Mouse (Mus musculus): ENCODE data around the gene Csf3. TPM values are rescaled to one million over a fixed set of nuclear protein-coding genes. Genes with fewer than 3 reads are reported as not detected.
"Not testable (repeated sequence)": the region's sequence is repeated elsewhere in the genome, so short reads cannot be mapped to it uniquely, and the experiment has no call there.

Gene Csf3
- total RNA-seq, 2 experiments from 2014 or later = not detected

DNA sequence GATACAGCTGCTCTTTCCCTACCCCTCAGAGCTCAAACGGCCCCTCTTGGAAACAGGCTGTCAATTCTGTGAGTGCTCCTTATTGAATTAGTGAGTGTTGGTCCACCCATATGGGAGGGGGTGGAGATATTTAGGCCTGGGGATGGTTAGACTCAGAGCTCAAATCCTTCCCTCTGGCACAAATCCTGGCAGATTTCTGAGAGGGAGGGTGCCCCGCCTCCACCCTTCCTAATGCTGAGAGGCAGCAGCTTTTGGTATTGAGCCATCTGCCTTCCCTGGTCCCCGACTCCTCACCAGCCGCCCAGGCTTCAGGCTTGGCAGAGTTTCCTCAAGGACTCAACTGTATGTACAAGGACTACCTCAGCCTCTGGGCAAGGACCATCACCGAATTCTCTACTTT lies 30.1 kb downstream of the Csf3 start:
- DNase-seq = no peak

DNA sequence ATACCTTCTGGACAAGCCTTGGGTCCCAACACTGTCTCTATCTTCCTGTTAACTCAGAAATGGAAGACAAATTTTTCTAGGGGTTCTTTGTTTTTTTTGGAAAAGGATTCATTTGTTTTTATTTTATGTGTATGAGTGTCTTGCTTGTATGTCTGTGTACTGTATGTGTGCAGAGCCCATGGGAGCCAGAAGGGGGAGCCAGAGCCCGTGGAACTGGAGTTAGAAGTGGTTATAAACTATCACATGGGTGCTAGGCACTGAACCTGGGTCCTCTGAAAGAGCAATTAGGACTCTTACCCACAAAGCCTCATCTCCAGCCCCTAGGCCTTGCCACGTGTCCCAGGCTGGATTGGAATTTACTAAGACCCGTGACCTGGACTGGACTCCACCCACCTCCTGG lies 33.0 kb downstream of the Csf3 start:
- no peak for DNase-seq

DNA sequence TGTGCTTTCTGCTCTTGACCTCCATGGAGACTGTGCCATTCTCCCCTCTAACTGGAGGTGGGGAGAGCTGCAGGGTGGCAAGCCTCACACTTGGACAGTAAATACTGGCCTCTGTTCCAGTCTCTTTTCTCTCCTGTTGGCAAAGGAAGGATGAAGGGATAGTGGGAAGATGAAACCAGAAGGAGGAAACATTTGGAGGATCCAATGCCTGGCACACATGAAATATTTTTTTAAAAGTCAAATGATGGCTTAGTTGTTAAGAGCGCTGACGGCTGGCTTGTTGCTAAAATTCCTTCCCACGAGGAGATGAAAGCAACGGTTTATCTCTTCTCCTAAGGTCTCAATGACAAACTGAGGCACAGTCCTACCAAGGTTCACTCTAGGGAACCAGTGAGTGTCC lies 34.0 kb downstream of the Csf3 start:
- no peak for DNase-seq

DNA sequence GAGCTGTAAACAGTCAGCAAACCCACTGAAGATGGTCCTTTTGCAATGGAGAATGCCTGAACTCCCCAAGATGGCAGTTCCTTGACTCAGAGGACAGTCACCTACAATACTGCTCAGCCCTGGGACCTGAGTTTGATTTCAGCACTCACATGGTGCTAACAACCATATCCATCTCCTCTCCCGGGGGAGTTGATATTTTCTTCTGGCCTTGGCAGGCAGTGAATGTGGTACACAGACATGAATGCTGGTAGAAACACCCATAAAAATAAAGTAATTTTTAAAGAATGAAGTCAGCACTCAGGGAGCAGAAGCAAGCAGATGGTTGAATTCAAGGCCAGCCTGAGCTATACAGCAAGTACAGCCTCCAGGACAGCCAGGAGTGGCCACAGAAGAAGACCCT lies 35.1 kb downstream of the Csf3 start:
- no peak for DNase-seq

DNA sequence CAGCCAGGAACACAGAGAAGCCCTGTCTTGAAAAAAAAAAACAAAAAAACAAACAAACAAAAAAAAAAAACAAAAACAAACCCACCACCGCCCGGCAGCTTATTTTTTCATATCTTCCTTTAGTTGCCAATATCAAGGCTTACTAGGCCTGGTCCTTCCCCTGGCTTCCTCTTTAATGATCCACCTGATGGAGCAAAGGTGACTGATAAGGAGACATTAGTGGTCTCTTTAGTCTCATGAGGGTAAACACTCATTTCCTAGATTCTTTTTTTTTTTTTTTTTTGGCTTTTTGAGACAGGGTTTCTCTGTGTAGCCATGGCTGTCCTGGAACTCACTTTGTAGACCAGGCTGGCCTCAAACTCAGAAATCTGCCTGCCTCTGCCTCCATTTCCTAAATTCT lies 36.2 kb downstream of the Csf3 start:
- not testable (repeated sequence) for DNase-seq

DNA sequence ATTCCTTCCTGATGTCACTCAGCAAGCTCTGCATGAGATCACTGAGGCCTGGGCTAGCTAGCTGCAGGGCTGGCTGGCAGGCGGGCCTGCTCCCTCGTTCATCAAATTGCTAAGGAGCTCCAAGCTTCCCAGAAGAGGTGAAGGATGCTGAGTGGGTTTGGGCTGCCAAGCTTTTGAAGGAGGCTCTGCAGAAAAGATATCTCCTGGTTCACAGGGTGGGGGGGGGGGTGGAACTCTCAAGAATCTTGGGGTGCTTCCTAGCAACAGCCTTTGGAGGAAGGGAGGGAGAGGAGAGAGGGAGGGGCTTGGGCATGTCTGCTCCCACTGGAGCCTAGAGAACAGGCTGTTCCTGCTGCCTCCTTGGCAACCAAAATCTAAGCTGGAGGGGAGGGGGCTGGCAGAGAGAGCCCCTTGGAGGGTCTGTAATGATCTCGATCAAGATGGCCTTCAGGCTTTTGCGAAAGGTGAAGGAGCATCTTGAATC lies 37.4 kb downstream of the Csf3 start:
- peak in 1 of 2 experiments; percentile 59 for DNase-seq

DNA sequence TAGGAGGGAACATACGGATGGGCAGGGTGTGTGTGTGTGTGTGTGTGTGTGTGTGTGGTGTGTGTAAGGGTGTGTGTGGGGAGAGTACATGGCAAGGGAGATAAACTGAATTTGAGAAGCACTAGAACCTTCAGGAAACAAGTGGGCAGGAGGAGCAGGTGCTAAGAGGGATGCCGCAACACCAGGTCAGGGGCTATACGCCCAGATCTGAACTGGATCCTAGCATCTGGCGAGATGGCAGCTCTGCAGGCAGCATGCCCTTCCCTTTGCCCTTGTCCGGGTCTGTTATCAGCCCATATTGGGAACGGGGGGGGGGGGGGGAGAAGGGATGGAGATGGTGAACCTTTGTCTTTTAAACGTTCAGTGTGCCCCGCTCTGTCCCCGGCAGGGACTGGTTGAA lies 37.9 kb downstream of the Csf3 start:
- no peak for DNase-seq

DNA sequence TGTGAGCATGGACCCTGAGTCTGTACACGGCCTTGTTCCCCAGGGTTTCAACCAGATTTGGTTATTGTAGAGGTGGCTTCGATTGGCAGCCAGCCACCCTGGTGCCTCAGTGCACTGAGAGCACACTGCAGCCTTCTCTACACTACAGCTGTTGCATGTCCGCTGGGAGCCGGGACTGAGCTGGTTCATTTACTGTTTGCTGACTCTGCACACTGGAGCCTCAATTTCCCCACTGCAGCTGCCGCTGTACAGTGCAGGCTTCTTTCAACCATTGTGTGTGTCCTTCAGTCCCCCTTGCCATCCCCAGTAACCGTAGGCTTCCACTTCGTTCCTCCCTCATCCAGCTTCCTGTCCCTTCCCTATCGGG lies 38.9 kb downstream of the Csf3 start:
- no peak for DNase-seq

DNA sequence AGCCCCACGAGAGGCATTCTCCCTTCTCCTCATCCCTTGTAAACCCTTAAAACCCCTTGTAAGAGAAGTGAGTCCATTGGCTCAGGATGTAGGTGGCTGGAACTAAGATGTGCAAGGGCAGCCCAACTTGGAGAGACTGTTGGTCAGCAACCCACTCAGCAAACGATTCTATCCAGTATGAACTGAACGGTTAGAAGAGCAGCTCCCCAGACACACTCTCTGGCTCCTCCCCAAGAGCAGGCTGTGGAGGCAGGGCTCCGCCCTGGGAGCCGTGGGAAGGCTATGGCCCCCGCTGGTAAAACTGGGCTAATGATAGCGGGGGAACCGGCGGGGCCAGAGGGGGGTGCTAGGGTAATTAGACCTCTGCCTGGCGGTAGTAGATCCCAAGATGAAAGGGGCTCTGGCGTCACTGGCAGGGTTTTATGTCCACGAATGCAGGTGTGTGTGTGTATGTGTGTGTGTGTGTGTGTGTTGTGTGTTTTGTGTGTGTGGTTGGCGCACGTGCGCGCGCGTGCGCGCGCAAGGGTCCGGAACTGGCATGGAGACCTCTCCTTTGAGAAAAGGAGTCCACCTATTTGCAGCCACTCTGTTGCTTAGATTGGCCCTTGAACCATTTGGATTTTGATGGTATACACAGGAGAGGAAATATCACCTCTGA lies 39.5 kb downstream of the Csf3 start, which contains the start of gene Thra:
Thra (plus strand) TSS at position 246 of the 658 bp plus-strand sequence.
- peak; percentile 87 to 90 for DNase-seq

DNA sequence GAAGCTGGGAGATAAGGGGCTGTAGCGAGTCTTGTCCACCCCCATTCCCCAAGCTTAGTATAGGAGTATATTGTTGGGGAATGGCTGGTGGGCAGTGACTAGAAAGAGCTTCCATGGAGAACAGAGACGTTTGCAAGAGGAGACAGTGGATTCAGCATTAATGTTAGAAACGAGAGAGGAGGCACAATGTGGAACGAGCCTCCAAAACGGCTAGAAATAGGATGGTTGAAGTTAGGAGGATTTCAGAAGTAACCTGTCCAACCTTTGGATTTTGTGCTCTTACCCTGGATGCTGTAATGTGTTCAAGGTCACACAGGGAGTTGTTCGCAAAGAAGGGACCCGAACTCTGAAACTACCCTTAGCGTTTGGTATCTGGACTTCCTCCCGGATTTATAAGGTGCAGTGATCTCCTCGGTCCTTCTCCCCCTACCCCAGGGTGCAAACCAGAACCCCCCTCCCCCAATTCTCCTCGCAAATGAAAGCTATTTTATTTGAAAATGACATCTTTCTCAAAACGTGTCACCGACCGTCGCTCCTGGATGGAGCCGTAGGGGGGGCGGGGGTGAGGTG lies 40.1 kb downstream of the Csf3 start:
- DNase-seq = no peak

DNA sequence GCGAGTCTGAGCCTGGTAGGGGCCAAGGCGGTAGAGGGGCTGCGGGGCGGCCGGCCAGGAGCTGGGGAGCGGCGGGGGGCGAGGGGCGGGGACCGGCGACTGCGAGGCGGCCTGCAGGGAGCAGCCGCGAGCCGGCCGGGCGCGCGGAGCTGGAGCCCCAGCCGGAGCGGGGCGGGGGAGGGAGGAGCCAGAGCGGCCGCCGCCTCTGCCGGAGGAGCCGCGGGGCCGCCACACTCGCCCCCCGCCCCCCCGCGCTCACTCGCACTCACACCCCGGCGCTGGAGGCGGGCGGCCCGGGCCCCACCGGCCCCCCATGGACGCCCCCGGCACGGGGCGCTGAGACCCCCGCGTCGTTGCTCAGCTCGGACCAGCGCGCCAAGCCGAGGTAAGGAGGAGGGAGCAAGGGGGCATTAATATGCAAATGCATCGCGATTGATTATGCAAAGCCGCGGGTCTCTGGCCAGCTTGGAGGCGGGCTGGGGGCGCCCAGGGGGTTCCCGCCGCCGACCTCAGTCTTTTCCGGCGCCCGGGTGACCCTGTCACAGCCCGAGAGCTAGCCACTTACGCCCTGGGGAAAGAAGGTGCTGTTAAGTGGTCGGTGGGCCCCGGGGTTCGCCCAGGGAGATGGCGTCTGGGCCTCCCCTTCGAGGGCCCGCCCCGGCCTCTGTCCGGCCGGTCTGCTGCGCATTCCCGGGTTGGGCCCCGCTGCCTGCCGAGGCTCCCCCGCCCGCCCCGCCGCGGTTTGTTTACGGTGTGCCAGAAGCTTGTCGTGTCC lies 40.7 kb downstream of the Csf3 start:
- DNase-seq = peak; percentile 81 to 91

DNA sequence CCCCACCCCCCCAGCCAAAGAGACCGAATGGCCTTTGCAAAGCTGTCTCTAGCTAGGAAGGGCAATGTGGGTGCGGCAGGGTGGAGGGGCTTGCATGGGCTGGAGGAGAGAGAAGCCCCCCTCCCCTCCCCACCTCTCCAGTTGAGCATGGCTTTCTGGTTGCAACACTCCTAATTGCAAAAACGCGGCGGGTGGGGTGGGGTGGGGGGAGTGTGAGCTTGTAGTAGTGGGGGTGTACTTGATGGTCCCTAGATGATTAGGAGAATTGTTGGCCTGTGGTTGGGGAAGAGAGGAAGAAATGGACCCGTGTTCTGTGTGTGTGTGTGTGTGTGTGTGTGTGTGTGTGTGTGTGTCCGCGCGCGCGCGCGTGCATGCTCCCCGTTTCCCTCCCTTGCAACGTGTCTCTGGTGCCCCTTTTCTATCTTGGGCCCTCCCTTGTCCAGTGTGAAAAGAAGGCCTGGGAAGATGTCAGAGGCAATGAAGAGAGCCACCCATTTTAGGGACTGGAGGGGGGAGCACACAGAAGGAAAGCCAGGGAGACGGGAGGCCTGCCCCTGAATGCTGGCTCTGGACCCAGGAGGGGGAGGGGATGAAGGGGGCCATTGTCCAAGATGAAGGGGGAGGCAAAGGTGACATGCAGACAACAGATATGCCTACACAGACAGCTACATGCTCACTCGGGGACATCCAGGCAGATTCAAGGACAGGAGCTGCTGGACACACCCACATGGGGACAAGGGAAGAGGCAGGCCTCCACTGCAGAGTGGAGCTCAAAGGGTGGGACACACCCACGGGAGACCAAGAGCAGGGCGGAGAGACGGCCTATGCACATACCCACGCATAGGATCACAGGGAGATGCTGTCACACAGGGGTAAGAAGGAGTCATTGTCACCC lies 41.6 kb downstream of the Csf3 start:
- DNase-seq = peak; percentile 69 to 72

DNA sequence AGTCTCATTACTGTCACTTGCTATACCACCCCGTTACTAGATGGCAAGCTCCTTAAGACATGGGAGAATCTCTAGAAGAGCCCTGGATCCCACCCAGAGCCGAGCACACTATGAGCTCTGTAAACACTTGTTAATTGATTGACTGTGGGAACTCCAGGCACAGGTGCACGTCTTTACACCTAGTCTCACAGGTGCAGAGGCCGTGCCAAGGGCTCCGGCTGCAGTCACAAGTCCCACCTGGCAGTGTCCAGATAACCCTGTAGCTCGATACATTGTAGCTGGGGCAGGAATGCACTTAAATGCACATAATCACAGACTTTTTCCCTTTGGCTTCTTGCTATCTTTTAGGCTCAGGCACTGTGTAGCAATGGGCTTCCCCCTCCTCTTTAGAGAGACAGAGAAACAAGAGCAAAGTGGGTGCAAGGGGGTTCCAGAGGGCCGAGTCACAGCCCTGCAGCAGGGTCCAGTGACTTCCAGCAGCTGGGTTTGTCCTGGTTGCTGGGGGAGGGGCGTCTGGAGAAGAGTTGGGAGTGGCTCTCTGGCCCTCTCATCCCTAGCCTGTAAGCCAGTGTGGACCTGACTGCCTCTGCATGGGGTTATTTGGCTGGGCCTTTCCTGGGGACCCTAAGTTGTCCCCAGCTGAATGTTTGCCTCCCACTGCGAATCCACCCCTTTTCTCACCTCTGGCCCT lies 42.7 kb downstream of the Csf3 start:
- DNase-seq = peak; percentile 77 to 79

DNA sequence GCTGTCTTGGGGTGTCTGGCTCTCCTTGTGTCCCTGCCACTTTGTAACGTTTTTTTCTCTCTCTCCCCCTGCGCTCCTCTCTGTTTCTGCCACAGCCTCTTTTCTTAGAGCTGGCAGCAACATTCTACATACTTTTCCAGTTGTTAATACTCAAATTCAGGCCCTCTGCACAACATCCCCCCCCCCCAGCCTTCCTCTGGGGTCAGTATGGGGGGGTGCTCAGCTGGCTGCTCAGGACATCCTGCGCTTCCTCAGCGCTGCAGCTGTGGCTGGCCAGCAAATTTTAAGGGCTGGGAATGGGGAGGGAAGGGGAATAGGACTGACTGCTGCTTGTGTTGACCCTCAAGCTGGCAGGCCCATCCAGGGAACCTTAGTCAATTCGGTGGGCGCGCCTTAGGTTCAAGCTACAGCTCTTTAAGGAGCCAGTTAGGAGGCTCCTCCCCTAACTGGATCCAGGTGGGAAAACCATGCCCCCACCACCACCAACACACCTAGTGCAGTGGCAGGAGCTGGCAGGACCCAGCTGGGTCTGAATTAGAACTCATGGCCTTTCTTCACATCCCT lies 43.5 kb downstream of the Csf3 start:
- peak in 1 of 2 experiments; percentile 46 for DNase-seq

DNA sequence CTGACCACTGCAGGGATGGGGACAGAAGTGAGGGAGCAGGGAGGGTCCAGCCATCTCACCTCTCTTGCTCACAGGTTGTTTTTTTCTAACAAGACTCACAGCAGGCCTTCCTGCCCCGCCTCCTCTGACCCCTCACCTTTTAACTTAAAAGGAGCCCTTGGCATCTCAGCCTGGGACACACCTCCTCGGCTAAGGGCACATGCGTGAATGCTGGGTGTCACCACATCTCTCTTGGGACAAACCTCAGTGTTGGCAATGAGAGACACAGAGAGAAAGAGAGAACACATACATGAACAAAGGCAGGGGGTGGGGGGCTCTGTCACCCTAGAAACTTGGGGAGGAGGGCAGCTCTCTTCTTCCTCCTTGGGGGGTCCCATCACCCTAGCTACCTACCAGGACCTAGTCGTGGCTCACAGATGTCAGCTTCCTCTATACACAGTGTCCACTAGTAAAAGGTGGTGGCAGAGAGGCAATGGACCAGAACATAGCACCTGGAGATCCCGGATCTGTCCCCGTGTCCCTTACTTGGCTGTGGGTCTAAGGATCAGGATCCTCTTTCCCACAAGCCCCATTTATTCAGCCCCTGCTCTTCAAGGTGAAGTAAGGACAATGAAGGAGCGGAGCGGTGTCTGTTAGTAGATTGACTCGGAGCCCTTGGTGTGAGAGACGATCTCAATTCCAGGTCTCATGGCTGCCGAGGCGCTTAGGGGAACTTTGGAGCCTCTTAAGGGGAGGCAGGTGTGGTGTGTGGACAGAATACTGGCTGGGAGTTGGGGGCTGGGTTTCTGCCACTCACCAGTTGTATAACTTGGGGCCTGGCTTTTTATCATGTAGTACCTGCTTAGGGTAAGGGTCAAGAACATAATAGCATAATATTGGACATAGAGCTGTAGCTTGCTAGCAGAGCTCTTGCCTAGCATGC lies 45.1 kb downstream of the Csf3 start:
- no peak for DNase-seq

DNA sequence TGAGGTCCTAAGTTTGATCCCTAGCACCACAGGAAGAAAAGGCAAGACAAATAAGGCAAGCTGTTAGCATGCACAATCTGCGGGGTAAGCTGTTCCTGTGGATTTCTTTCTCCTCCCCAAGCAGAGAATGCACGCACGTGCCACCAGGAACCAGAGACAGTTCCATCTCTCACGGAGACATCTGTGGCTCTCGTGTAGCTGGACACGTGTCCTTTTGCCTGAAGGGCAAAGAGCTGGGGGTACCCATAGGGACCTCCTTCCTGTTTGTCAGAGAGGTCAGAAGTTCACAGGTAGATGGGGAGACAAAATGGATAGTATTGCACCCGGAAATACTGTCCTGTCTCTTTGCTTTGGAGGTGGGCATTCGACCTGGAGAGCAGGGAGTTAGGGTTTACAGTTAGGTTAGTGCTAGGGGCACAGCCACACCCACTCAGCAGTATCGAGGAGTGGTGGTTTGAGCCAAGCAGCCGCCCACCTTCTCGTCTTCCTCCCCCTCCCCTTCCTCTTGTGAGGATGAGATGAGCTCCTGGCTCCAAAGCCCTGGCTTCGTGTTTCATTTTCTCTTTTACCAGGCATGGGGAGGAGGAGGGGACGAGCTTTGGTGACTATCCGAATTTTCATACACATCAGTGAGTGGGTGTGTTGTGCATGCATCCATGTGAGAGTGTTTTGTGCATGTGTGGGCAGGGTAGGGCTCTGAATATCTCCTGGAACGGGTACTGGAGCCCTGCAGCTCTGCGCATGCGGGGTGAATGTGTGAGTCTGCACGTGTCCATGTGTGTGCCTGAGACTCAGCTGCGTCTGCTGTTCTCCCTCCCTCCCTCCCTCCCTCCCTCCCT lies 46.0 kb downstream of the Csf3 start:
- DNase-seq = peak; percentile 88 to 91

DNA sequence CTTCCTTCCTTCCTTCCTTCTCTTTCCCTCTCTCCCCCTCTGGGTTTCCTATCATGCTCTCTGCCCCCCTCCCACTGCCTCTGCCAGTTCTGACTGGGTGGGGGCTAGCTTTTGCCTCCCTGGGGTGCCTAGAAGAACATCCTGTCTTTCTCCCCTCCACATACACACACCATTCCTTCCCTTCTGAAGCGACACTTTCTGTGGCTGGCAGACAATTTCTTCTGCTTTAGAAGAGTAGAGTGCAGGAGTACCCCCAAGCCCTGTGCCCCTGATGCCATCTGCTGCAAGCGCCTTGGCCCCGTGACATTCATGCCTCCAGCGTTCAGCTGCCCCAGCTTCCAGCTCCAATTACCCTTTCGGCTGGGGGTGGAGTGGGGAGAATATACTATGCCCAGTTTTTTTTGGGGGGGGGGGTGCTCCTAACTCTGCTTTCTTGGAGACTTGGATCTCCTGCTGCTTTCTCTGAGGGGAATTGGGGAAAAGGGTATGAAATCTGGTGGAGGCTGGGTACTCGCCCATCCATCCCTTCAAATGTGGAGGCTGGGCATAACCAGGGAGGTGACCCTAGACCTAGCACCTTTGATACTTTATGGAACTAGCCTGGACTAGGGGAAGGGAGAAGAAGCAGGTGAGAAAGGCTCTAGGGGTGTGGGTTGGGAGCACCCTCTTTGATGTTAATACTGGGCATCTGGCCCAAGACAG lies 46.9 kb downstream of the Csf3 start:
- DNase-seq = peak; percentile 57 to 60

Data from heart, adult 18-20 months (tissue).